Mouse (Mus musculus) B cell, adult 2 months (primary cell): ENCODE data around the gene Pes1.
"Not testable (repeated sequence)": the region's sequence is repeated elsewhere in the genome, so short reads cannot be mapped to it uniquely, and the experiment has no call there.

Experiments used
- DNase-seq, 2 experiments: peaks; one replicate each; pipeline ENCODE4 v3.0.0; 2022

Pes1 gene

DNA sequence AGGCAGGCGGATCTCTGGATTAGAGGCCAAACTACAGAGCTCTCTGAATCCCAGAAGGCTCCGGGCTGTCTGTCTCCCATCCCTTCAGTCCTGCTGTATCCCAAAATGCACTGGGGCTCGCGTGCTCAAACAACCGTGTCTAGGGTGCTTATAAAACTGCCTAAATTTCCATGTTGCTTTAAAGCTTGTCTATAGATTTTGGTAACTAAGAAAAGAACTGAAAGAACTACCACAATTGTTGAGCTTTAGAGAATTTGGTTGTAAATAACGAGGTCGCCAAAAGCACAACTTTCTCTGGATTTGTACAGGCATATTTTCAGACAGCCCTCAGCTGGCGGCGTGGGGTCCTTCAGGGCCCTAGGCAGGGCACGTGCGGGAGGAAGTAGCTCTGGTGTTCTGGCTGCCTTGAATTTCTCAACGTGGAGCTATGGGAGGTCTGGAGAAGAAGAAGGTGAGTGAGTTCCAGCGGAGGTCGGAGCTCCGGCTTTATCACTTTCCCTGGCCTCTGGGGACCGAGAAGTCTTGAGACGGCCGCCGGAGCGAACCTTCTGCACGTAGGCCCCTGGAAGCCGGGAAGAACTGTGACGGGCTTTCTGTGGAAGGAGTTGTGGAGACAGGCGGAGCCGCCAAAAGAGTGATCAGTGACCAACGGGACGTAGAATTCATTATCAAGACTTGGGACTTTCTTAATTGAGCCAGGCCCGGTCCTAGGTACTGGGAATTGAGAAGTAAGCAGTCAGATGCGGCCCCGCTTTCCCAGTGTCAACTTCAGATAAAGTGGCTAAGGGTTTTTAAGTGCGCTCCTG is at the start of gene Pes1:
Pes1 (plus strand) TSS at position 366 of the 806 bp plus-strand sequence.
- peak; percentile 83 to 85 for DNase-seq

DNA sequence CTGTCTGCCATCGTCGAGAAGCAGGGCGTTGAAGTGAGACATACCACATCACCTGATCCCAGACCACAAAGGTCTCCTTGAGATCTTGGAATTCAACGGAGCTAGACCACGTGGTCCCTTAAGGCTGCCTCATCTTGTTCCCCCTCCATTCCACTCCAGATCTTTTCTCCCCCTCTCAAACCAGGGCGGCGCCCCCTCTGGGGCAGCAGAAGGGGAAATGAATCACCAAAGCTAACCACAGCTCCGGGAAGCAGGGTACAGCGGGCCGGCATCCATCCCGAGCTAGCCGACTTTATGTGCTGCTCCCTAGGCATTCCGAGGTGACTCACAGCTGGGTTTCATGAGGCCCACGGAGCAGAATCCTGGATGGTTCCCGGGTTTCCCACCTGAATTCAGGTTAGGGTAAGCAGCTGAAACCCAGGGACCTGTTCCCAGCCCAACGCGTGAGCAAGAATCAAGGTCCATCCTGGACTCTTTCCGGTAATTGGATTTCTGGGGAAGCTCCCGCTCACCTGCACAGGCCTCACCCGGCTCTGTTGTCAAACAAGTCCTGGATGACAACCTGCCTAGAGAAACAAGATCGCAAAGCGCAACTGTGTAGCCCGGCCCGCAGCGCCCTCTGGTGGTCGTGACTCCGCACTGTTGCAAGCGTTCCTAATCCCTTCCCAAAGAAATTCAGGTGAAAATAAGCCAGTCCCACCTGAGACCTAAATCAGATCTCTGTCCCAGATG is 49.5 kb upstream of the Pes1 start, which contains the start of gene Slc35e4:
Slc35e4 (minus strand) TSS at position 556 of the 732 bp plus-strand sequence.
- peak; percentile 87 to 88 for DNase-seq

DNA sequence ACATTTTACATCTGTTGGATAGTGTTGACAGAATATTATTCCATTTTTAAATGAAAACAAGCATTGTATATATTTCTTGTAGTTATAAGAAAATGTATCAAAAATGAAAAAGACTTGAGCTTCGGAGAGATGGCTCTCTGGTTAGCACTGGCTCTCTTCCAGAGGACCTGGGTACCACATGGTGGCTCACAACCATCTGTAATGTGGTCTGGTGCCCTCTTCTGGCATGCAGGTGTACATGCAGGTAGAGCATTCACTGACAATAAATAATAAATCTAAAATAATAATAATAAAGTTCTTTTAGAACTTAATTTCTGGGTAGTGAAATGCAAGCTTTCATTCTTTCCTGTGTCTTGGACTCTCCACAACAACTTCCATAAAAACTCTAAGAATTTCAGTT is 45.0 kb upstream of the Pes1 start:
- DNase-seq = peak; percentile 55 to 60

DNA sequence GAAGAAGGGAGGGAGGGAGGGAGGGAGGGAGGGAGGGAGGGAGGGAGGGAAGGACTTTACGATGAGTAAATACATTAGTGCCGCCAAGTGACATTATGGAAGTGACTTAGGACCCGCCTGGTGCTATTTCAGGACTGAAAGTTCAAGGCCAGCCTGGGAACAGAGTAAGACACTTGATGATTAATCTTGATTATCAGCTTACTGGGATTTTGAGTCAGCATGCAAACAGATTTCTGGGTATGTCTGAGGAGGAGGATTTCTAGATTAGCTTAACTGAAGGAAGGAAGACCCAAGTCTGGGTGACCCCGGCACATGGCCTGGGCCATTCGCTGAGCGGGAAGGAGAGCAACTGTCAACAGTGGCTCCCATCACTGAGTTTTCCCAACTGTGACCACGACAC is 43.3 kb upstream of the Pes1 start:
- no peak for DNase-seq

DNA sequence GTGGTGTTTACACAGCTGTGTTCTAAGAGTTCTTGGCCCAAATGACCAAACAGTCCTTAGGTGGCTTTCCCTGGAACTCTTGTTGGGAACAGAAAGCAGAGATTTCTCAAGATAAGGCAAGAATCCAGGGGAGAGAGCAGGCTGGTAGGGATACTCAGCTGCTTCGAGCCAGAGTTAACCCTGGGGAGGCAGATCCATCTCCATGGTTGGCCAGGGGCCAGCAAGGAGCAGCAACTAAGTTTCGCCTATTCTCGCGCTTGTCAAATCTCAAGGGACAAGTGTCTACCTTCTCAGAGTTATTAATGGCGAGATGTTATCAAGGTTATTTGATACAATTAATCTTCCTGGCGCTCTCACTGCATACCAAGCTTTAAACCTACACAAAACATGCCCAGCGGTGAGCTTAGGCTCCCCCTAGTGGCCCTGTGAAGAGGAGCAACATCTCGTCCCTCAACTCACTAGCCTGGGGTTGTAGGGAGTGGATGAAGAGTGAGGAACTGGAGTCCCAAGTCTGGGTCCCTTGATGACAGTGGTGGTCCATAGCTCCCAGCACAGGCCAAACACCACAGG is 42.4 kb upstream of the Pes1 start:
- DNase-seq = peak; percentile 69 to 72

DNA sequence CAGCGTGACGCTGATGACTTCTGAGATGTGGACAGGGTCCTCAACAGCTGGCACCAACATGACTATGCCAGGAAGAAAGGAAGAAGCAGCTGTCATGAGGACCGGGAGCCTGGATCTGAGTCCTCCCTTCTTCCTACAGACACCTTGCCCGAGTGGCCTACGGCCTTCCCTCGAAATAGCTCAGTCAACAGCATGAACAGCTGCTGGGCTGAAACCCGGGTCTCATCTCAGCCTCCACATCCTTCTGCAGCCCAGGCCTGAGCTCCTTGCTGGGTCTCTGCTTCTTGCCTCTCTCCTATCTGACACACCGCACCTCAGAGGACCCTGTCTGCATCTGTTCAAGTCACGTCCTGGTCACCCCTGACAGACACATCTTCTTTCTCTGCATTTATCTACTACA is 41.7 kb upstream of the Pes1 start:
- DNase-seq = no peak

DNA sequence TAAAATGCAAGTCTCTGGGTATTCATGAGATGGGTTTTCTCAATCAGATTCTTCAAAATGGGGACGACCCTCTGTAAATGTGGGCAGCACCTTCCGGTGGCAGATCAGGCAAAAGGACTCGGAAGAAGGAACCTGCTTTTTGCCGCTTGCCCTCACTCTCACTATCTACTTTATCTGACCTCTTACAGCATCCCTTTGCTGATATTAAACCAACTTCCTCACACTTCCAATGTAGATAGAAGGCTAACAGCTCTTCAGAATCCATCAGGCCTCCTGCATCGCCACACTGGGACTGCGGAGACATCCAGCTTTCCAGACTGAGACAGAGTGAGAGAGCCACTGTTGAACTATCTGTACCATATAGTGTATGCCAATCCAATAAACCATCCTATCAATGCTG is 41.0 kb upstream of the Pes1 start:
- DNase-seq = no peak

DNA sequence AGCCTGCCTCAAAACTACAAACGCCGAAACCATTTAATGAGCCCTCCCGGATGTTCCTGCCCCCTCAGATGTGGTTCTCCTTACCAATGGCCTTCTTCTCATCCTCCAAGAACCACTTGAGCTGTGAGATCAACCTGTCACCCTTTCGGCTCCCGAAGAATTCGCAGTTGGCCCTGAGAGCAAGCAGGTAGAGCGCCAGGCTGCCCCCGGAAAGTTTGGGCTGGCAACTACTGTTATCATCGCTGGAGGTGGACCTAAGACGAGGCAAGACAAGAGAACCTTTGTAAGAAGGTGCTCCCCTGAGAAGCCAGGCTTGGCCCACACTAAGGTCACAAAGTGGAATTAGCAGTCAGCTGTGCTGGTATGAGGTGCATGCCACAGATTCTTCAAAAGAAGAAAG is 37.9 kb upstream of the Pes1 start:
- DNase-seq = no peak

DNA sequence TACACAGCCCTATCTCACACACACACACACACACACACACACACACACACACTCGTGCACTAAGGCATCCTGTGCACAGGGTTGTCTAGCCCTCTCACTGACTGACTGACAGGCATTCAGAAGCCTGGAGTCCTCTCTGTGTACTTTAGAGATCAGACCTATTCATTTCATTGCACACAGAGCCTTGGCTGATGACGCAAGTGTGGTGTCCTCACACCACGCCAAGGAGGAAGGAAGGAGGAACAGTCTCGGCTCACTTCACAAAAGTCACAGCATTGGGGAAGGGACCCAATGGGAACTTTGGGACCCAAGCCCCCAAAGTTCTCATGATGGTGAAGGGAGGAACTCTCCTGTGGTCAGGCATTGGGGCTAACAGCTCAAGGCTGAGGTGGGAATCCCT is 33.8 kb upstream of the Pes1 start:
- DNase-seq = no peak

DNA sequence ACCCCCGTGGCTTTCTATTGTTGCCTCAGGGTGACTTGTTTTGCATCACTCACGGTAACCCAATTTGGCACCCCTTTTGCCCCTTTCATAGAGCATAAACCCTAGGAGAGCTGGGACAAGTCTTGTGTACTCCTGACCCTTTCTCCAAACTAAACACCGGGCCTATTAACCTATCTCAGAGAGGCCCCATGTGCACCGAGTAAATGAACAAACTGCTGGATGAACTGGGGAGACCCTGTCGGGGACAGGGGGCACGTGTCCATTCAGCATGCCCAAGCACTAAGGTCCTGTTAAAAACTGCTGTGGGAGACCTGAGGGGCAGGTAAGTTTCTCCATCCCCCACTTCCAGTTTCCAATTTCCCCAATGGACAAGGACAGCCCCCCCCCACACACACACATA is 32.8 kb upstream of the Pes1 start:
- no peak for DNase-seq

DNA sequence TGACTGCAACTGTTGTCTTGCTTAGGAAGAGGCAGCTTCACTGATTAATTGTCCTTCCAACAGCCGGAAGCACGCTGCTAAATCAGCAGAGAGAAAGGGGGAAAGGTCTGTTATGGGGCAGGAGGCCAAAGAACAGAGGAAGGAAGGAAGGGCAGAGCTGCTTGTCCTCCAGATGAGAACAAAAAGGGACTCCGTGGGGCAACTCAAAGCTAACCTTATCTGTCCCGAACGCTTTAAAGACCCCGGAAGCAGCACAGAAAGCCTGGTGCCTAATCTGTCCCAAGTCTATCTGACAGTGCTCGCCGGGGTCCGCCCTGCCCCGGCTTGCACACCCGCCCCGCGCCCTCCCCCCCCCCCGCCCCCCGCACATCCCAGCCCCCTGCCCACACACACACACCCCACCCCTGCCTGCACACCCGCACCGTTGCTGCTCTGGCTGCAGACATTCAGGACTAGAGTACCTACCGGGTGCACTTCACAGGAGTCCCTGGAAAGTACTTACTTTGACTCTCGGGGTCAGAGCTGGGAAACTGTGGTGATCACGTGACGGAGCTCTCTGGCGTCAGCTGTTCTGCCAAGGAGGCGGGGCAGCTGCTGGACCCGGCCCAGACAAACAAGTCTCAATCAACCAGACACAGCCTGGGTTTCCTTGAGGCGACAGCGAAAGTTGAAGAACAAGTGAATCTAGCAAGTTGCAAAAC is 32.1 kb upstream of the Pes1 start, which contains the start of gene Tcn2:
Tcn2 (minus strand) TSS at position 649 of the 701 bp plus-strand sequence.
- DNase-seq = peak; percentile 77 to 79

DNA sequence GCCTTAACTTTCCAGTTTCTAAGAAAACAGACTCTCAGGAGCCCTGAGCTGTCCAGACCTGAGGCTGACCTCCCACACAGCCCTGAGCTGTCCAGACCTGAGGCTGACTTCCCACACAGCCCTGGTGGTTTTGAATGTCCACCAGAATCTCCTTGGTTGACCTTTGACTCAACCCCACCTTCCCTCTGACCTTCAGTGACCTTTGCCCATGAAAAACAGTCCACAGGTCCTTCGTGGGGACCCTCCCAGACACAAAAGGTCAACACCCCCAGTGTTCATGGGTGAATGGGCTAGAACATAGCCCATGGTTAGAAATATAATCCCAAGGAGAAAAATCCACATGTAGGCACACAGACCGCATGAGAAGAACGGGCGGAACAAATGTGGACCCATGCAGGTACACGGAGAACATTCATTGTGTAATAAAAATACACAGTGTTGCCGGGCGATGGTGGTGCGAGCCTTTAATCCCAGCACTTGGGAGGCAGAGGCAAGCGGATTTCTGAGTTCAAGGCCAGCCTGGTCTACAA is 30.0 kb upstream of the Pes1 start:
- DNase-seq = no peak

DNA sequence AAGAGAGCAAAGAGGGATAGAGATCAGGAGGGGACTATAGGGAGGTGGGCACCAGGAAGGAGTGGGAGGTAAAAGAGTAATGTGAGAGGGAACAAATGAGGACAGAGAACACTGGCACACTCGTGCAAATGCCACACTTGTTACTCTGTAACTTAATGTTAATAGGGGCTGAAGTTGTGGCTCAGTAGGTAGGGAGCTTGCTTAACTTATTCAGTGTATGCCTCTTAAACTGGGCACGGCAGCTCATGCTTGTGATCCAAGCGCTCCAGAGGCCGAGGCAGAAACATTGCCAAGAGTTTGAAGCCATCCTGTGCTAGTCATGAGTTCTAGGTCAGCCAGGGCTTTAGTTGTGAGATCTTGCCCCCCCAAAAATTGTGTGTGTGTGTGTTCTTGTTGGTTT is 28.6 kb upstream of the Pes1 start:
- DNase-seq = no peak

DNA sequence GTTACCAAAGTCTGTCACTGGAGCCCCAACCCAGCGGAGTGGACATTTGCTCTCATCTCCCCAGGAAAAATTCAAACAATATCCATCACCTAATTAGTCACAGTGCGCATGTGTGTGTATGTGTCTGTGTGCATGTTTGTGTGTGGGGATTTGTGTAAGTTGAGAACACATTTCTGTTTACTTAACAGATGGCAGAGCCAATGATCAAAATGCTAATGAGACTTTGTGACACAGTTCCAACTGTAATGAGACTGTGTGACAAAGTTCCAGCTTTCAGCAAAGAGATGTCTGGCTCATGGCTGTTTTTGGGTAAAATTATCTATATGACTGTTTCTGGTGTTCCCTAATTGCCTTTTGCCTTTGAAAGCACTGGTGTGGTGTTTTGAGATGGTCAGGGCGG is 27.5 kb upstream of the Pes1 start:
- DNase-seq = no peak

DNA sequence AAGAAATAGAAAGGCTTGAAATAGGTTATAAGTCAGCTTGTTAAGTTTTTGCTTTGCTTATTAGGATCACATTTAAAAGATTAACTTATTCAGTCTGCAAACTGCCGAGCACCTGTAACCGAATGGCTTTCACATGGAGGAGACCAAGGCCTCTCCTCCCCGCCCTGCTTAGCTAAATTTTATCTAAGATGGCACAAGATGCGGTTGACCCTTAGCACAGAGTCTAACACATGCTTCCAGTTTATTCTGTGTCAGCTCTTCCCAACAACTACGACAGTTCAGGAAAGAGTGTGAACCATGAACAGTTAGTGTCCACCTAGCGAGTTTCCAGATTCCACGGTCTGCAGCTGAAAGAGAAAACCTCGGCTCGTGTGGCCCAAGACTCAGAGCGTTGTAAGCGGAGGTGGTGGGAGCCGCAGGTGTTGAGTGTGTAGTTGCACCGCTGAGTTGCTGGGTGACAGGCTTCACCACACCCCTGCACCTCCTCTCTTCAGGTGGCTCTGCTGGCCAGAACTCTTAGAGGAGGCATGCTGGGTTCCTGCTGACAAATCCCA is 26.4 kb upstream of the Pes1 start:
- no peak for DNase-seq

DNA sequence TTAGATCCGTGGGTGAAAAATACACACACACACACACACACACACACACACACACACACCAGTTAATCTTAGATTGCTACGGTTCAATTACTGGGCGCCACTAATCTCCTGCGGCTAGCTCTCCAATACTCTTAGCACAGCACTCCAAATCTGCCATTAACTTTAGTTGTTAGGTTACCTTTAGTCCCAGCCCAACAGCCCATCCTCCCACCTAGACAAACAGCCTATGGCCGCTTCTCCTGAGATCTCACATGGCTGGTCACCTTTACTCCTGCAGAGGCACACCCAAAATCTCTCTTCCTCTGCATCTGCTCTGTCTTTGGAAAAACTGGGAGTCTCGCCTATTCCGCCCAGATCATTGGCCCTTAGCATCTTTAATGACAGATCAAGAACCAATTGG is 22.4 kb upstream of the Pes1 start:
- no peak for DNase-seq

DNA sequence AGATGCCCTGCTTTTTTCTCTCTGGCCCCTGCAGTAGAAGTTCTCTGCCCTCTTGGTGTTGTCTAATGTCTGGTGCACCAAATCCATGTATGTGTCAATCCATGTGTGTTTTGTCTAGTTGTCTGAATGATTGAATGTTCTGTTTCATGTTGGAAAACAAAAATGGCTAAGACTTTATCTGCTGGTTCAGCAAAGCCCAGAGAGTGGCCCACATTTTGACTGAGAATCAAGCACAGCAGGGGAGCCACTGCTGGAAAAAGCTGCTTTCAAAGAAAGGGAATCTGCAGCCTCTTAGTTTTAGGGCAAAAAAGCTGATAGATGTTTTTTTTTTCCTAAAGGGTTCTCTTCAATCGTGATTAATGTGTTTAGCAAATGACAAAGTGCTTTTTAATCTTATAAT is 17.4 kb upstream of the Pes1 start:
- DNase-seq = no peak

DNA sequence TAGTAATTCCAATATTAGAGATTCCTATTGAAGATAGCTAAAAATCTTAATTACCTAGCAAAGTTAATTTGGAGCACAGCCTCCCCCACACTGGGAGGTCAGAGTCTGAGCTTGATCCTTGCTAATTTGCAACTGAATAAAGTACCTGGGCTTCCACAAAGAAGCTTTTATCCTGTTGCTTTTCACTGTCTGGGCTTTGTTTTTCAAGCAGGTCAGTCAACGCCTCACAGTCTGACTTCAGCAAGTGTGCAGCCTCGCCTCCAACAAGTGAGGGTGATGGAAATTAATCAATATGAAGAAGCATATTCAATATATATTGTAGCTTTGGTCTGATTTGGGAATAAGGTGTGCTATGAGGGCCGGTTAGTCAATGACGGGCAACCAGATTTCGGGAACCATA is 8.9 kb upstream of the Pes1 start:
- DNase-seq = not testable (repeated sequence)

DNA sequence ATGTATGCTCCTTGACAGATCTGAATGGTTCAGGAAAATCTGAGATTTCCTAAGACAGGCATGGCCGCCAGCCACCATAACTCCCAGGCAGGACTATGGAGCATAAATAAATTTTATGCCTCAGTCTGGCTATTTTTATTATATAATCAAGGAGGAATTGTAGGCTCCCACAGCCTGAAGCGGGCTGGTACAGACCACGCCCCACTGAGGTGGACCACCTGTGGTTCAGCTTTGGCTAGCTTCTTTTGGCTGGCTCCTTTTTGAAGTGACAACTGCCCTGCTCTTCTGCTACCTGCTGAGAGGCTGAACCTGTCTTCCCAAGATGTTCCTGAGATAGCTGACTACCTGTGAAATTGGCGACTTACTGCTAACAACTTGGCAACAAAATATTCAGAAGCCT is 8.4 kb upstream of the Pes1 start:
- not testable (repeated sequence) for DNase-seq

DNA sequence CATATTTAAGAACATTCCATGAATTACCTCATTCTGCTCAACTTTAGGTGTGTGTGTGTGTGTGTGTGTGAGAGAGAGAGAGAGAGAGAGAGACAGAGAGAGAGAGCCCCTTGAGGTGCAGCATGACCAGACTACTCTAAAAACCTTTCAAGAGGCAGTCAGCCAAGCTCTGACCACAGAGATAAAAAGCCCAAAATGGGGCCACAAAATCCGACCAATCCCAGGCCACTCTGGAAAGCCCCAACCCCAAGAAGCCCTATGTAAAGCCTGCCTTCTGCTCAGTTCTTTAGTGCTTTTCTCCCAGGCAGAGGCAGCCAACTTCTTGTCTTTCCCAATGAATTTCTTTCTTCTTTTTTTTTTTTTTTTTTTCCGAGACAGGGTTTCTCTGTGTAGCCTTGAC is 2.9 kb upstream of the Pes1 start:
- DNase-seq = no peak

DNA sequence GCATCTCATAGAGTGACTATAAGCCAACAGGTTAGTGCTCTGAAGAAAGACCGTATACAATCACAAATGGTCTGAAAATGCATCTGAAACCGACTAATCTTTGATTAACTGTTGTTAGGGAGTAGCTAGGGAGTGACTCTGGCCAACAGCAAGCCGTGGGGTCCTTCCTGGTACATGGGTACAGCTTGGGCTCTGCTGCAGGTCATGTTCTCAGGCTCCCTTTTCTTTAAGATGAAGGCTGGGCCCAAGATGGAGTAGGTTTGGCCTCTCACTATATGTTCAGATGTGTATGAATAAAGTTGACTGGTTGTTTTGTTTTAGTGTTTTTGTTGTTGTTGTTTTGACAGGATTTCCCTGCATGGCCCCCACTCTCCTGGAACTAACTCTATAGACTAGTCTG is 2.0 kb upstream of the Pes1 start:
- no peak for DNase-seq

DNA sequence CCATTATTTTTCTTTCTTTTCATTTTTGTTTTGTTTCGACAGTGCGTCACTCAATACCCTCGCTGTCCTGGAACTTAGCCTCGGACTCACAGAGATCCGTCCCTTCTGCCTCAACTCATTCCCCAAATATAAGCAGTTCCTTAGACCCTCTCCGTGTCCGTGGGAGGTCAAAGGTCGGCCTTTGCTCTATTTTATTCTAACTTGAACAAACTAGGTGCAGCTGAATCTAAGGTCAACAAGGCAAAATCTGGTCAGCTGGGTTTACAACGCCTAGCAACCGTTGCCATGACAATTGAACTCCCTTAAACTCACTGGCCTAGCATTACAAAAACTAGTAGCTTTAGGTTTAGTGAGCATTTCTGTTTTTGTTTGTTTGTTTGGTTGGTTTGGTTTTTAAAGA is 620 bp upstream of the Pes1 start:
- no peak for DNase-seq
